Mouse (Mus musculus) olfactory bulb, adult 2 months (tissue): Measurements from ENCODE around the gene Galnt7.

ENCODE experiments used
- CTCF ChIP-seq: fragments of 200-500 bp; IDR thresholded peaks from 2 replicates; pipeline ENCODE4 v1.5.1; 2012; ENCODE audit warnings: low read depth, mild to moderate bottlenecking, low read length, moderate library complexity; ENCODE audit not compliant: insufficient read depth
- POLR2A ChIP-seq: fragments of 200-500 bp; IDR thresholded peaks from 2 replicates; pipeline ENCODE4 v1.6.1; 2012; ENCODE audit warnings: mild to moderate bottlenecking, low read depth, low read length, moderate library complexity; ENCODE audit not compliant: insufficient read depth

- TF ChIP-seq CTCF (no peak), POLR2A (no peak)
Measured at GRCm38 (mm10) chr8:57532223-57532622, 120.6 kb downstream of the Galnt7 start.
